Mouse (Mus musculus): ENCODE data around the gene Fgf5.

Fgf5 gene

DNA sequence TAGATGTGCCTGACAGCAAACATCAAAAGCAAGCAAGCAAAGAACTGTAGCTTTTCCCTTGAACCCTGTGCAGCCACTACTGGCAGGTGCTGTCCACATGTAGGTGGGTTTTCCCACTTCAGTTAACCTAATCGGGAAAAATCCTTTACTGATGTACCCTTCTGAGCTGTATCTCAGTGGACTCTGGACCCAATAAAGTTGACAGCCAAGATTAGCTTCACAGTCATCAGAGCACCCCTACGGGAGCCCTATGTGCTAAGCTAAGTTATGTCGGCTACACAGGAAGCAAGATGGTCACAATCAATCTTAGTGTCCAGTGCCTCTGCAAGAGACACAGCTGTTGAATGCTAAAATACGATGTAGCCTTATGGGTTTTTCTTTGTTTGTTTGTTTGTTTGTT is 46.1 kb downstream of the Fgf5 start:
- in situ Hi-C loops (cut with MboI; ENCODE audit: unreplicated experiment in 2 of 2): loop anchor here in 1 of 2 experiments (25.0 kb wide), 1 partner anchor 338 kb away; no protein-coding TSS in a partner anchor

GRCm38 (mm10) chr5:98305673-98306072 is 51.7 kb downstream of the Fgf5 start:
- in situ Hi-C loops (cut with MboI; ENCODE audit: unreplicated experiment in 2 of 2): loop anchor here in 1 of 2 experiments (25.0 kb wide), 1 partner anchor 343 kb away; no protein-coding TSS in a partner anchor

GRCm38 (mm10) chr5:98306528-98306927 is 52.5 kb downstream of the Fgf5 start:
- in situ Hi-C loops (cut with MboI; ENCODE audit: unreplicated experiment in 2 of 2): loop anchor here in 1 of 2 experiments (25.0 kb wide), 1 partner anchor 344 kb away; no protein-coding TSS in a partner anchor

- in situ Hi-C loops (cut with MboI; ENCODE audit: unreplicated experiment in 2 of 2): loop anchor here (5.0 to 25.0 kb wide), 9 partner anchors 132 to 2011 kb away; partner anchors contain the start of gene Bmp3 (in 1 of the 2)
Observed at GRCm38 (mm10) chr5:98326625-98327024, 72.6 kb downstream of the Fgf5 start.
